12 mouse cellular contexts compared by ENCODE assay signal in genomic region chr3:109936275-109936674, GRCm38 (mm10).
A peak's percentile ranks its signal among the peaks of the same experiment; 100 is the strongest.
DNase-seq lines count a peak whose midpoint lies in the region; ATAC-seq and TF ChIP-seq lines count a peak whose summit lies in the region.
"Had no signal": no experiment of that assay in that cellular context is flagged by ENCODE, and none has a peak within 500 bp of the region (broad histone marks: within the 10 kb centered on the region; RNA-seq: fewer than 3 reads in every experiment).

No protein-coding gene starts in this region.

- H3K27ac ChIP-seq in heart, embryonic 11.5 days (ENCODE audit: low read depth, low read length), result no peak overlapping the region
- H3K27ac ChIP-seq in midbrain, embryonic 11.5 days (ENCODE audit: low read depth, low read length), result no peak overlapping the region
- H3K27ac ChIP-seq in midbrain, embryonic 16.5 days (ENCODE audit: low read length), result no peak overlapping the region
- H3K27ac ChIP-seq in intestine, embryonic 16.5 days (ENCODE audit: low read length), result no peak overlapping the region
- H3K27ac ChIP-seq in stomach, embryonic 16.5 days (ENCODE audit: low read length), result no peak overlapping the region
- no peak overlapping the region for H3K27ac ChIP-seq in thymus, adult 2 months (ENCODE audit: control insufficient read depth, insufficient read depth, low read length)
- H3K27ac ChIP-seq: hindbrain, embryonic 12.5 days had no signal

- H3K9ac ChIP-seq in heart, embryonic 11.5 days (ENCODE audit: low read depth, low read length), result no peak overlapping the region
- H3K9ac ChIP-seq in midbrain, embryonic 11.5 days (ENCODE audit: low read length), result no peak overlapping the region
- no peak overlapping the region for H3K9ac ChIP-seq in midbrain, embryonic 16.5 days (ENCODE audit: low read depth, low read length)
- H3K9ac ChIP-seq in intestine, embryonic 16.5 days (ENCODE audit: low read depth, low read length), result no peak overlapping the region
- no peak overlapping the region for H3K9ac ChIP-seq in stomach, embryonic 16.5 days (ENCODE audit: low read length)
- H3K9ac ChIP-seq: hindbrain, embryonic 12.5 days had no signal

- H3K9me3 ChIP-seq in heart, embryonic 11.5 days (replicated peaks; ENCODE audit: control insufficient read depth, low read length), result no peaks in the 10 kb centered on the region
- H3K9me3 ChIP-seq in midbrain, embryonic 11.5 days (ENCODE audit: control insufficient read depth, low read length), result no peaks in the 10 kb centered on the region
- H3K9me3 ChIP-seq in midbrain, embryonic 16.5 days (replicated peaks; ENCODE audit: control insufficient read depth, low read length, poor library complexity, severe bottlenecking), result no peaks in the 10 kb centered on the region
- H3K9me3 ChIP-seq in intestine, embryonic 16.5 days (ENCODE audit: control insufficient read depth, low read length), result no peaks in the 10 kb centered on the region
- H3K9me3 ChIP-seq in stomach, embryonic 16.5 days (replicated peaks; ENCODE audit: control insufficient read depth, low read length), result no peaks in the 10 kb centered on the region
- H3K9me3 ChIP-seq: hindbrain, embryonic 12.5 days had no signal

- H3K4me3 ChIP-seq in heart, embryonic 11.5 days (ENCODE audit: low read depth, low read length), result no peak overlapping the region
- H3K4me3 ChIP-seq in midbrain, embryonic 11.5 days (ENCODE audit: low read depth, low read length), result no peak overlapping the region
- no peak overlapping the region for H3K4me3 ChIP-seq in midbrain, embryonic 16.5 days (ENCODE audit: low read depth, low read length)
- no peak overlapping the region for H3K4me3 ChIP-seq in intestine, embryonic 16.5 days (ENCODE audit: low read length)
- no peak overlapping the region for H3K4me3 ChIP-seq in stomach, embryonic 16.5 days (replicated peaks; ENCODE audit: low read length)
- no peak overlapping the region for H3K4me3 ChIP-seq in thymus, adult 2 months (ENCODE audit: control insufficient read depth, insufficient read depth, low read length)
- H3K4me3 ChIP-seq: hindbrain, embryonic 12.5 days had no signal

- H3K4me2 ChIP-seq in heart, embryonic 11.5 days, result no peak overlapping the region
- no peak overlapping the region for H3K4me2 ChIP-seq in midbrain, embryonic 11.5 days
- H3K4me2 ChIP-seq in midbrain, embryonic 16.5 days (ENCODE audit: low read length), result no peak overlapping the region
- no peak overlapping the region for H3K4me2 ChIP-seq in intestine, embryonic 16.5 days (ENCODE audit: low read depth, low read length)
- H3K4me2 ChIP-seq in stomach, embryonic 16.5 days (ENCODE audit: low read depth, low read length), result no peak overlapping the region
- H3K4me2 ChIP-seq: hindbrain, embryonic 12.5 days had no signal

- no peaks in the 10 kb centered on the region for H3K36me3 ChIP-seq in heart, embryonic 11.5 days (ENCODE audit: control insufficient read depth, insufficient read depth, low read length)
- no peaks in the 10 kb centered on the region for H3K36me3 ChIP-seq in midbrain, embryonic 11.5 days (ENCODE audit: control insufficient read depth, insufficient read depth, low read length)
- no peaks in the 10 kb centered on the region; the same call in 1 of the 2 replicates for H3K36me3 ChIP-seq in midbrain, embryonic 16.5 days (ENCODE audit: control insufficient read depth, insufficient read depth, low read length)
- no peaks in the 10 kb centered on the region for H3K36me3 ChIP-seq in intestine, embryonic 16.5 days (ENCODE audit: control insufficient read depth, insufficient read depth, low read length)
- H3K36me3 ChIP-seq in stomach, embryonic 16.5 days (ENCODE audit: control insufficient read depth, insufficient read depth, low read length), result no peaks in the 10 kb centered on the region
- H3K36me3 ChIP-seq in thymus, adult 2 months (ENCODE audit: control insufficient read depth, insufficient read depth, low read length), result no peaks in the 10 kb centered on the region
- H3K36me3 ChIP-seq: hindbrain, embryonic 12.5 days had no signal

- TF ChIP-seq CTCF in thymus, adult 2 months (IDR thresholded peaks at IDR 0.05; ENCODE audit: borderline replicate concordance, control insufficient read depth, extremely low read depth, insufficient read depth, low read length, poor library complexity), result no peak

- TF ChIP-seq POLR2A in thymus, adult 2 months (IDR thresholded peaks at IDR 0.05; ENCODE audit: control insufficient read depth, extremely low read depth, insufficient read depth, low read length, poor library complexity), result no peak

- no peak for ATAC-seq in heart, embryonic 11.5 days (replicated peaks; ENCODE audit: insufficient number of reproducible peaks, low FRiP score, low TSS enrichment)
- ATAC-seq in midbrain, embryonic 11.5 days (ENCODE audit: low FRiP score), result no peak
- no peak for ATAC-seq in midbrain, embryonic 16.5 days
- ATAC-seq in intestine, embryonic 16.5 days, result peak; percentile 81
- ATAC-seq in stomach, embryonic 16.5 days (ENCODE audit: insufficient read depth, low FRiP score), result peak; percentile 68
- ATAC-seq in erythroblast, adult 5-6 weeks (replicated peaks; ENCODE audit: low FRiP score, poor library complexity, severe bottlenecking), result no peak

- no peaks in the 10 kb centered on the region for H3K4me1 ChIP-seq in heart, embryonic 11.5 days (ENCODE audit: control insufficient read depth, insufficient read depth, low read length)
- no peaks in the 10 kb centered on the region for H3K4me1 ChIP-seq in midbrain, embryonic 11.5 days (ENCODE audit: control insufficient read depth, insufficient read depth, low read length)
- peaks cover 4% of the 10 kb centered on the region; the same call in 1 of the 2 replicates for H3K4me1 ChIP-seq in midbrain, embryonic 16.5 days (ENCODE audit: control insufficient read depth, insufficient read depth, low read length)
- no peaks in the 10 kb centered on the region for H3K4me1 ChIP-seq in intestine, embryonic 16.5 days (ENCODE audit: control insufficient read depth, insufficient read depth, low read length)
- no peaks in the 10 kb centered on the region for H3K4me1 ChIP-seq in stomach, embryonic 16.5 days (ENCODE audit: control insufficient read depth, insufficient read depth, low read length)
- H3K4me1 ChIP-seq in thymus, adult 2 months (replicated peaks; ENCODE audit: control insufficient read depth, insufficient read depth, low read length), result no peaks in the 10 kb centered on the region
- H3K4me1 ChIP-seq: hindbrain, embryonic 12.5 days had no signal

- DNase-seq in heart, adult 18-20 months, result peak; percentile 25 to 41
- DNase-seq in midbrain, embryonic 11.5 days (ENCODE audit: low spot score, missing footprints), result peak; percentile 66
- DNase-seq in thymus, adult 2 months, result no peak
- DNase-seq: cerebellum, adult 9-10 months; liver; midbrain, embryonic 14.5 days had no signal

- H3K27me3 ChIP-seq in heart, embryonic 11.5 days (ENCODE audit: control insufficient read depth, insufficient read depth, low read length), result no peaks in the 10 kb centered on the region
- no peaks in the 10 kb centered on the region for H3K27me3 ChIP-seq in midbrain, embryonic 11.5 days (ENCODE audit: control insufficient read depth, insufficient read depth, low read length)
- H3K27me3 ChIP-seq in midbrain, embryonic 16.5 days (ENCODE audit: control insufficient read depth, insufficient read depth, low read depth, low read length), result no peaks in the 10 kb centered on the region
- H3K27me3 ChIP-seq in intestine, embryonic 16.5 days (replicated peaks; ENCODE audit: control insufficient read depth, insufficient read depth, low read length), result no peaks in the 10 kb centered on the region
- no peaks in the 10 kb centered on the region for H3K27me3 ChIP-seq in stomach, embryonic 16.5 days (ENCODE audit: control insufficient read depth, insufficient read depth, low read length)
- H3K27me3 ChIP-seq in thymus, adult 2 months (ENCODE audit: control insufficient read depth, insufficient read depth, low read length), result no peaks in the 10 kb centered on the region
- H3K27me3 ChIP-seq: hindbrain, embryonic 12.5 days had no signal

- 74% methylated on average over 3 of the region's 3 CpGs for WGBS in heart, embryonic 11.5 days (ENCODE audit: insufficient replicate concordance)
- WGBS in midbrain, embryonic 11.5 days, result 87% methylated on average over 3 of the region's 3 CpGs
- WGBS in midbrain, embryonic 16.5 days, result 75% methylated on average over 3 of the region's 3 CpGs
- 64% methylated on average over 3 of the region's 3 CpGs for WGBS in intestine, embryonic 16.5 days
- WGBS in stomach, embryonic 16.5 days, result 58% methylated on average over 3 of the region's 3 CpGs
- WGBS in thymus, adult 2 months, result 94% methylated on average over 3 of the region's 3 CpGs

Comparison
In these comparisons a context has a peak if more than half of its experiments do, and no peak if none do; other contexts are left out.
1. ATAC-seq: peak in intestine, embryonic 16.5 days (single experiment) and stomach, embryonic 16.5 days (single experiment); none in heart, embryonic 11.5 days (single experiment), midbrain, embryonic 11.5 days (single experiment), midbrain, embryonic 16.5 days (single experiment) and erythroblast, adult 5-6 weeks (single experiment).